Mouse (Mus musculus): ENCODE results near the gene Utp4.
A peak's percentile ranks its signal among the peaks of the same experiment; 100 is the strongest.
"Not testable (repeated sequence)": the region's sequence is repeated elsewhere in the genome, so short reads cannot be mapped to it uniquely, and the experiment has no call there.

The Utp4 gene

DNA sequence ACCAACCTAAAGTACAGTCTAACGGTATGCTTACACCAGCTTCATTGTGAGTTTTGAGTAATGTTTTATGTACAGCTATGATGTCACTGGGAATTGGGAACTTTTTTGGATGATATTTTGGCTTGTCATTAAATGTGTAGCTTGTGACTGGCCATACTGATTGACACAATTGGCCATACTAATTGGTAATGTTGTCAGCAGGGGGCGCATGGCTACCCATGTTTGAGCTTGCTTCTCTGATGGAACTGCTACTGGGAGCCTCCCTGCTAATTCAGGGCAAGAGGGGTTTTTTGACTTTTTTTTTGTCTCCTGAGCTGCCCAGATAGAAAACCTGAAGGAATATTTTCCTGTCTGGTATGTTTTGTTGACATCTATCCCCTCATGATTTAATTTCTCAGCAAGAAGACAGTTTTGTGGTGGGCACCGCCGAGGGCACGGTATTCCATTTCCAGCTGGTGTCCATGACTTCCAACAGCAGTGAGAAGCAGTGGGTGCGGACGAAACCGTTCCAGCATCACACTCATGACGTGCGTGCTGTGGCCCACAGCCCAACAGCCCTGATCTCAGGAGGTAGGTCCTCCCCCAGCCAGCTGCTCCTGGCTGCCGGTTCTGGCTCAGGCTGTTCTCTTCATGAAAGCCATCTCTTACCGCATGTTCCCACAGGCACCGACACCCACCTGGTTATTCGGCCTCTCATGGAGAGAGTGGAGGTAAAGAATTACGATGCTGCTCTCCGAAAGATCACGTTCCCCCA, 12.5 kb downstream of the Utp4 start:
- no peak for DNase-seq (ENCODE audit: low read depth, low spot score)

DNA sequence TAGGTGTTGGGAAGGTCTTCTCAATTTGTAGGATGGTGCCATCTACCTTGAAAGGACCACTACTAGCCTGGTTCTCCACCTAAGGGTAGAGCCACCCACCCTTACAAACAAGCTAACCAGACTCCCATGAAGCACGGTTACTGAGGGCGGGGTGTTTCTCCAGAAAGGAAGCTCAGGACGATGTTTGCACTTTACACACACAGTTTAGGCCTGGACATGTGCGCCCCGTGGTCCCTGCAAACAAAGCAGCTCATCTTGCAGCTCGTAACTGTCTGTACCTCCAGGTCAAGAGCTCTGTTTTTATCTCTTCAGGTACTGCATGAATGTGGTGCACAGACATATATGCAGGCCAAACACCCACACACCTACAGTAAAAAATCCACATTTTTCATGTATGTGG, 13.2 kb downstream of the Utp4 start:
- no peak for DNase-seq (ENCODE audit: low read depth, low spot score)

DNA sequence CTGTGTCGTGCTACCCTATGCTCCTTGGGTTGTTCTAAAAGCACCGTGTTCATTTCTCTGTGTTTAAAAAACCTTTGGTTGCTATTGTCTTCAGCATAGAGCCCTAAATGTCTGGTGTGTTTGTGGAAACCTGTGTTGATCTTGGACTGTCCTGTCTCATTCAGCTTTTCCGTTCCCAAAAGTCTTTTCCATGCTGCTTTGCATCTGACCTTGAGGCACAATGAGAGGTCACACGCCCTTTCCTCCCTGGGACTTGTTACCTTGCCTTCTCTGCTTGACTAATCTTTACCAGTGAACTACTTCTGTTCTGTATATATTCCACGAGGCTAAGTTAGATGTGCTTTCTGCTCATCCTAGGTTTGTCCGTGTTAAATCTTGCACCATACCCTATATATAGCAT, 14.0 kb downstream of the Utp4 start:
- DNase-seq (ENCODE audit: low read depth, low spot score) = no peak

DNA sequence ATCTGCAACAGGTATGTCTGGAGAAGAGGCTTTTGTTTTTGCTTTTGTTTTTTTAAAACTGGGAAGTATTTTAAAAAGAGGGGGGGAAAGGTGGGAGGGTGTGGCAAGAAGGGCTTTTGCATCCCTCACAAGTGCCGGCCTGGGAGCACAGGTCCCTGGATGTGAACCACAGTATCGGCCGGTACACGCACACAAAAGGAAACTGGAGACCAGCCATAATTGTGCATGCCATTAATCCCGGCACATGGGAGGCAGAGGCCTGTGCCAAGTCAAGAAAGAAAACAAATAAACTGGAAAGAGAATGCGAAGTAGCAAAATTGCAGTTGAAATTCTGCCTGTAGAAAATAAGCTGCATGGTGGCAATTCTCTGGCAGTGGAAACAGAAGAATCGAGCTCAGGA, 14.9 kb downstream of the Utp4 start:
- no peak for DNase-seq (ENCODE audit: low read depth, low spot score)

DNA sequence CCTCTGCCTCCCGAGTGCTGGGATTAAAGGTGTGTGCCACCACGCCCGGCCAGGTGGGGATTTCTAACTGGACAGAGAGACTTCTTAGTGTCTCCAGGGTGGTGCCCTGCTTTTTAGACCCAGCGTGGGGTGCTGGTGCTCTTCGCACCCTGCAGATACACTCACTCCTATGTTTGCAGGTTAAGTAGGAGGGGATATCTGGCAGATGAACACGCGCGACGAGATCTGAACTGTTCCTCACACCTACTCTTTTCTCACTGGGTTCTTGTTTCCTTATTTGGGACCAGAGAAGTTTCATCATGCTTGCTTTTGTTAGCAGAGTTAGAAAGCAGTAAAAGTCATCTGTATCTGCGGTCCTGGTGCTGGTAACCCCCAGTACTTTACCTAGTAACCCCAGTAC, 20.2 kb downstream of the Utp4 start:
- no peak for DNase-seq (ENCODE audit: low read depth, low spot score)

DNA sequence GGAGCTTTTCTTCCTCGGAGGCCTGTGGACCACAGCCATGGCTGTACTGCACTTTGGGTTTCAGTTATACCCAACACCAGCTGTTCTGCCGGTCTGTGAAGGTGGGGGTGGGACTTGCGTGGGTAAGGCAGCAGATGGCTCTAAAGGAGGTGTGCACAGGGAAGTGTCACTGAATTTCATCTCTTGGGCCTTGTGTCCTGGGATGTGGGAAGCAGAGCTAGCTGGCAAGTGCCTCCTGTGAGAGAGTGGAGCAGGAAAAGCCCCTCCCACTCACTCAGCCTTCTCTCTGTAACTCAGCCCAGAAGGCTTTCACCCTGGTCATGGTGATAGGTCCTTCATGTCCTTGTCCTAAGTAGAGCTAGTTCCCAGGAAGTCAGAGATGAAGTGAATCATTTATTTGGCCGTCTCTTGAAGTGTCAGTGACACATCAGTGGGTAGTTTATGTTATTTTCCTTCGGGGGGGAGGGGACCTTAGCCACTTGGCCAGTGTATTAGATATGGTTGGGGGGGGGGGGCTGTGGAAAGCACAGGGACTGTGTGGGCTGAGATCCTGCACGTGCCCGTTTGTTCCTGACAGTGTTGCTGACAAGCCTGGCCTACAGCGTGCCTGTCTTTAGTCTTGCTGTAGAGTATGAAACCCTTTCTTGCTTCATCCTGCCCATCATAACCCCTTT, 26.4 kb downstream of the Utp4 start:
- DNase-seq (ENCODE audit: low read depth, low spot score) = no peak

DNA sequence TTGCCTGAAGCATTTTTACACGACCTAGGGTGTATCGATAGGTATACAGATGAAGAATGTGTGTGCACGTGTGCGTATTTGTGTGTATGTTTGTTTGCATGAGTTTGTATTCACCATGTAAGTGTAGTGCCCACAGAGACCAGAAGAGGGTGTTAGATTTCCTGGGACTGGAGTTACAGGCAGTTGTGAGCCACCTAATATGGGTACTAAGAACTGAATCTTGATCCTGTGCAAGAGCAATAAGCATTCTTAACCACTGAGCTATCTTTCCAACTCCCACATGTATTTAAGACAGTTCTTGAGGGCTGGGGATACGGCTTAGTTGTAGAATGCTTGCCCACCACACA, 26.9 kb downstream of the Utp4 start:
- no peak for DNase-seq (ENCODE audit: low read depth, low spot score)

DNA sequence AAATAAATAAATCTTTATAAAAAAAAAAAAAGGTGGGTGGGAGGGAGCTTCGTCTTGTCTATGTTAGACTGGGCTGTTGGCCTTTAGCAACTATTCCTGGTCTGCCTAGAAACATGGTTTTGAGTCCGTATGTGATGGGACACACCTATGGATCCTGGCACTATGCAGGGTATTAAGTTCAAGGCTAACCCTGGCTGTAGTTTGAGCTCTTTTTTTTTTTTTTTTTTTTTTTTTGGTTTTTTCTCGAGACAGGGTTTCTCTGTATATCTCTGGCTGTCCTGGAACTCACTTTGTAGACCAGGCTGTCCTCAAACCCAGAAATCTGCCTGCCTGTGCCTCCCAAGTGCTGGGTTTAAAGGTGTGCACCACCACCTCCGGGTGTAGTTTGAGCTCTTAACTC, 30.6 kb downstream of the Utp4 start:
- no peak for DNase-seq (ENCODE audit: low read depth, low spot score)

DNA sequence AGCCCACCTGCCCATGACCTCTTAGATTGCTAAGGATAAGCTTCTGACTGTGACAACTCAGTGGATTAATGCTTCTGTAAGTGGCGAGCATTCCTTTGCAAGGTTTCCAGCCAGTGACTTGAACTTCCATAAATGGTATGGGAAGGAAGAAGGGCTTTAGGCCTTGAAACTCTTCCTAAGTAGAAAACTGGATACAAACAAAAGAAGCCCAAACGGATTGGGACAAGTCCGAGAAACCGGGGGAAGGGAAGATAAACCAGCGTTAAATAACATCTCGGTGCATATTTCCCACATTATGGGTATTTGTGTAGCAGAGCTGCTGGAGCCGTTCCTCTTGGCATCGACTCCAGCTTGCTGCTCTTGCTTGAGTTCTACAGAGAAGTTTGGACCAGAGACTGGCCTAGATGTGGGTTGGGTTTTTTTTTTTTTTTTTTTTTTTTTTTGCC, 31.5 kb downstream of the Utp4 start:
- DNase-seq (ENCODE audit: low read depth, low spot score) = no peak

DNA sequence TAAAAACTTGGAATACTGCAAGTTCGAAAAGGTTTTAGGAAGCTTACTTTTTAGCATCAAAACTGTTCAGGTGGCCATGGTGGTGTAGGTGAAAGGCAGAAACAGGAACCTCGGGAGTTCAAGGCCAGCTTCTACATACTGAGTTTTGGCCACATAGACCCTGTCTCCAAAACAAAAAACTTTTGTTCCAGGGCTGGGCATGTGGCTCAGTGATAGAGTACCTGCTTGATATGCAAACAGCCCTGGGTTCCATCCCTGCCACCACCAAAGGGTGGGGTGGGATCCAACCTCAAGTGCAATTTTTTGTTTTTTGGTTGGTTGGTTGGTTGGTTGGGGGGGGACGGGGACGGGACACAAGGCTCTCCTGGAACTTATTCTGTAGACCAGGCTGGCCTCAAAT, 32.0 kb downstream of the Utp4 start:
- DNase-seq (ENCODE audit: low read depth, low spot score) = no peak

DNA sequence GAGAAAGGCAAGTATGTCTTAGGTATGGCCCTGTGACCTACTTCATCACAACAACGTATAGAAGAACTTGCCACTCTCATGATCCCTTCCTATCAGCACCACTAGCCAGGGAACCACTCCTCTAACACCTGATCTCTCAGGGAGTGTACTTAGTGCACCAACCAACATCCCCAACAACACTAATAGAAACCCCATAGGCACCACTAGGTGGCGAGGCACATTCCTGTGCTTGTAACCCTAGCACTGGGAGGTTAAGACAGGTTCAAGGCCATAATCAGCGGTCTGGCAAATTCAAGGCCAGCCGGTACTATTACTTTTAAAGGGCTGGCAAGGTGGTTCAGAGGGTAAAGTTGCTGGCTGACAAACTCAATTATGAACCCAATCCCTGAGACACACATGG, 33.8 kb downstream of the Utp4 start:
- DNase-seq (ENCODE audit: low read depth, low spot score) = no peak

DNA sequence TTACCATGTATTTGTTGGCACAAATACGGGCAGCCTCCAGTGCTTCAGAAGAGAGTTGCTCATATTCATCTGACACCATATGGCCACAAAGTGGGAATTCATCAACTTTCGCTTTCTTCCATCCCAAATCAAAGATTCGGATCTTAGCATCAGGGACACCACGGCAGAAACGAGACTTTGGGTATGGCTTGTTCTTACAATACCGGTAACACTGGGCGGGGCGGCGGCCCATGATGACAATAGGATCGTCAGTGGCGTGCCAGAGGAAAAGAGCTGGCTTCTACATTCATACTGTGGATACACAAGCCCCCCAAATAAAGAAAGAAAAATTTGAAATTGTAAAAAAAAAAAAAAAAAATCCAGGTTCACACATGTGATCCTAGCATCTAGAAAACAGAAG, 34.7 kb downstream of the Utp4 start:
- not testable (repeated sequence) for DNase-seq (ENCODE audit: low read depth, low spot score)

DNA sequence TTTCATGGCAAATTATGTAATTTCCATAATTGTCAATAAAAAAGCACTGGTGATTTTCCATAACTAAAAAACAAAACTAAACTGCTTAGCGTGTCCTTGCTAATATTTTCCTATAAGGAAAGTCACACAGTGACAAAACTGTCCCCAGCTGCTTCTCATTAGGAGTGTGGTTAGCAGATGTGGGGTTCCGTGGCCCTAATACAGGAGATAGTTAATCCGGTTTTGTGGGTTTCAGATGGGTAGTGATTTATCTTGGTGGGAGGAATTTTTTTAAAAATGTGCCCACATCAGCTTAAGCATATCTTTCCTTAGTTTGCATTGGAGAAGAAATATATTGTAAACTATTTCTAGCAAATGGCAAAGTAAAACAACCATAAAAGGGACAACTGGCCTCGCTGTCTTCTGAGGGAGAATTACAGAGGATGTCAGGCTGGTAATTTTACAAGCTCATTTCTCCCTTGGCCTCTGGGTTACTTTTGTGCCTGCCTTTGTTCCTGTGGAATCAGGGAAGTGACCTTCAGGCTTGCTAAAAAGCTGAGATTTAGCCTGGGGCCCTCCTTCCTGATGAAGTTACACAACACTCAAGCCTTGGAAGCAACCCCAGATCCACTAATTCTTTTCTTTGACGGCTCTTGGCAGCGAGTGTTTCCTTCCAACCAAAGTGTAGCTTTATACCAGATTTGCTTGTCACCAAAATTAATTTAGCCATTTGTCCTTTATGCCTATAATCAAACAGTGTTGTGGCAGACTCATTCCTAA, 35.9 kb downstream of the Utp4 start:
- DNase-seq (ENCODE audit: low read depth, low spot score) = no peak

DNA sequence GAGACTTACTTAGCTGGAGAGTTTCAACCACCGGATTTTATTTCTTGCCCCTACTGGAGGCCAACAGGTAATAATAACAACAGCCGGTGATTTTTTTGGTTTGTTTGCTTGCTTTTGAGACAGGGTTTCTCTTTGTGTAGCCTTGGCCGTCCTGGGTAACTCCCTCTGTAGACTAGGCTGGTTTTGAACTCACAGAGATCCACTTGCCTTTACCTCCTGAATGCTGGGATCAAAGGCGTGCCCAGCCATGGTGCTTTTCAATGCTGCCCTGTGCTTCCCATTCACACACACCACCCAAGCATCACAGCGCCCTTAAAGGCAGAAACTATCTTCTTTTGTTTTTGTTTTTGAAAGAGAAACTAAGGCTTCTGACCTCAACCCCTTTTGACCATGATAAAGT, 36.5 kb downstream of the Utp4 start:
- DNase-seq (ENCODE audit: low read depth, low spot score) = no peak

DNA sequence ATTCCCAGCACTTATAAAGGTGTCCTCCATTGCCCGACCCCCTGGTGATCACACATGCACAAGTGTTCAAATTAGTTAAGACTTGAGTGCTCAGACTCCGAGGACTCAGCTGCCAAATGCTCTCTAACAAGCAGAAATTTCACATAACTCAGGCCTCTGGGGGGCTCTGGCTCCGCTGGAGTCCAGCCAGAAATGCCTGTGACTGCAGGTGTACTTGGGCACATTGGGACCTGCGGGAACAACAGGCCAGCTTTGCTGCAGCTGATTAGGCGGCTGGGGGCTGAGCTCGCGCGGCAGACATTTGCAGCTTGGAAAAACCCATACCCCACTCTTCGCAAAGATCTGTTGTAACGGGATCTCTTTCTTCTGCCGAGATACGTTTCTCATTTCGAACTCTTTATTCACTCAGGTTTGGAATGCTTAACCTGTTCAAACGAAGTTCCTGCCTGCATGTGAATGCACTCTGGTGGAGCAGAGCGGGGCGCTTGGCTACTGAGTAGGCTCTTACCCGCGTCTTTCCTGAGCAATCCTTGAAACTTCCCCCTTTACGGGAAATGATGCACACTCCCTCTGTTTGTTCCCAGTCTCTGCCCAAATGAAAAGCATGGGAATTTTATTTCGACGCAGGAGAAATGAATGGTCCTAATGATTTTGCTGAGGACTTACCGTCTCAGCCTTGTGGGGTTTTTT, 39.1 kb downstream of the Utp4 start:
- no peak for DNase-seq (ENCODE audit: low read depth, low spot score)

DNA sequence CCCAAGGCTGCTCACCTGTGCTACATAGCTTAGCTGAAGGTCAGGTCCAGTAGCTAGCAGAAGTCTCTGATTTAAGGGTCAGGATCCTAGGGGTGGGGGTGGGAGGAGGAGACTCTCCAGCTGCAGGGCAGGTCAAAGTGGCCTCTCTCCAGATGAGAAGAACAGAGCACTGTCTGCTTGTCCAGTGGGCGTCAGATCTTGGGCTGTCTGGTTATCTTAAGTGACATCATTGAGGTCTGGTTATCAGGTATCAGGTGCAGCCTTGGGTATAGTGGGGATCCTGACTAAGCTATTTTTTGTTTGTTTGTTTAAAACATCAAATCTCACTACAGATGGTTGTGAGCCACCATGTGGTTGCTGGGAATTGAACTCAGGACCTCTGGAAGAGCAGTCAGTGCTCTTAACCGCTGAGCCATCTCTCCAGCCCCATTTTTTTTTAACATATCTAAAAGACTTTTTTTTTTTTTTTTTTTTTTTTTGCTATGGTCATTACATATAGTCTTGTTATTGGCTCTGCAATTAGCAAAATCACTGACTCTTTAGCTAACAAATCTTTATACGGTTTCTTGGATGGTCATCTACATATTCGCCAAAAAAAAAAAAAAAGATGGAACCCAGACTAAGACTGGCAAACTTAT, 40.2 kb downstream of the Utp4 start:
- DNase-seq (ENCODE audit: low read depth, low spot score) = no peak

DNA sequence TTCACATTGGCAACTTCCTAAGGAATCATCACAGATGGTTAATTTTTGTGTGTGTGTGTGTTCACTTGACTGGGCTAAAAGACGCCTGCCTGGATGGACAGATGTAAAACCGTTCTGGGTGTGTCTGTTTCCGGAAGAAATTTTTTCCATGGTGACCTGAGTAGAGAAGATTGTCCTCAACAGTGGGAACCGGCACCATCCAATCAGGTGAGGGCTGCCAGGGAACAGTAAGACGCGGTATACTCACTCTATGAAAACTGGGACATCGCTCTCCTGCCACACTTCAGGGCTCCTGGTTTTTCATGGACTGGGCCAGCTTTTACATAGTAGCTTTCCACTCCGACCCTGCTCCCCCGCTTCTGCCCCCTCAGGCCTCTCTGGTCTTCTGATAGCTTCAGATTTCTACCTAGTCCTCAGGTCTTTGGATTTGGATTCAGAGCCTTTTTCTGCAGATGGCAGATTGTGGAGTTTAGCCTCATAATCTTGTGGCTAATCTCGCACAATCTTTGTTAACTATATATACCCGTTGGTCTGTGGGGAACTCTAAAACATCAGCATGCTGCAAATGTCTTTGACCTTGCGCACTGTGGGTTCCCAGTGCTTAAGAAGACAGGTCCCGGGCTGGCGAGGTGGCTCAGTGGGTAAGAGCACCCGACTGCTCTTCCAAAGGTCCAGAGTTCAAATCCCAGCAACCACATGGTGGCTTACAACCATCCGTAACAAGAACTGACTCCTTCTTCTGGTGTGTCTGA, 41.0 kb downstream of the Utp4 start:
- no peak for DNase-seq (ENCODE audit: low read depth, low spot score)

DNA sequence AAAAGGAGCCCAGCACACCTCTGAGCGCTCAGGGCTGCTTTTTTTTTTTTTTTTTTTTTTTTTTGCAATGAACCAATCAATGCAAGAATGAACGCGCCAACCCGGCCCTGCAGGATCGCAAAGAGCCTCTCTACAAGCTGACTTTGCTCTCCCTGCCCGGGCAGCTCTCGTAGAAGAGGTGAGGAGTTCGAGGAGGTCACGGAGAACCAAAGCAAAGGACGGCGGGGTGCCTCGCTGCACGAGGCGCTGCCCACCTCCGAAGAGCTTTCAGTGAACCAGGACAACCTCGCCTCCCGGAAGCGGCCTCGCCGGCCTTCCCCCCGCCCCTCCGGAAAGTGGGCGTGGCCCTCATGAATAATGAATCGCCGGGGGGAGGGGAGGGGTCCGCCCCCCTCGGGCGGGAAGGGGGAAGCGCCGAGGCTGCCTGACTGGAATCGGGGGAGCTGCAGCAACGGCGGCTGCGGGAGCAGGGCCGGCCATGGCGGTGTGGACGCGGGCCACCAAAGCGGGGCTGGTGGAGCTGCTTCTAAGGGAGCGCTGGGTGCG, 42.0 kb downstream of the Utp4 start, which contains the start of gene Sntb2:
Gene Sntb2 (plus strand): TSS at position 427 of the 546 bp plus-strand sequence.
- peak; percentile 76 for DNase-seq (ENCODE audit: low read depth, low spot score)

DNA sequence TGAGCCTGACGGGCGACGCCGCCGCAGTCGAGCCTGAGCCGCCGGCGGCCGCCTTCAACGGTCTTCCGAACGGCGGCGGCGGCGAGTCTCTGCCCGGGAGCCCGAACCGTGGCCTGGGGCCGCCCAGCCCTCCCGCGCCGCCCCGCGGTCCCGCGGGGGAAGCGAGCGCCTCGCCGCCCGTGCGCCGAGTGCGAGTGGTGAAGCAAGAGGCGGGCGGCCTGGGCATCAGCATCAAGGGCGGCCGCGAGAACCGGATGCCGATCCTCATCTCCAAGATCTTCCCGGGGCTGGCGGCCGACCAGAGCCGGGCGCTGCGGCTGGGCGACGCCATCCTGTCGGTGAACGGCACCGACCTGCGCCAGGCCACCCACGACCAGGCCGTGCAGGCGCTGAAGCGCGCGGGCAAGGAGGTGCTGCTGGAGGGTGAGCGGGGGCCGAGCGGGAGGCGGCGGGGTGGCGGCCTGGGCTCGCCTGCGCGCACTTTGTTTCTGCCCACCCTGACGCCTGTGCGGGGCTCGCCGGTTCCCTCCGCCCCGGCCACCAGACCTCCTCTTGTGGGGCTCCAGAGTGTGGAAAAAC, 42.6 kb downstream of the Utp4 start:
- no peak for DNase-seq (ENCODE audit: low read depth, low spot score)

DNA sequence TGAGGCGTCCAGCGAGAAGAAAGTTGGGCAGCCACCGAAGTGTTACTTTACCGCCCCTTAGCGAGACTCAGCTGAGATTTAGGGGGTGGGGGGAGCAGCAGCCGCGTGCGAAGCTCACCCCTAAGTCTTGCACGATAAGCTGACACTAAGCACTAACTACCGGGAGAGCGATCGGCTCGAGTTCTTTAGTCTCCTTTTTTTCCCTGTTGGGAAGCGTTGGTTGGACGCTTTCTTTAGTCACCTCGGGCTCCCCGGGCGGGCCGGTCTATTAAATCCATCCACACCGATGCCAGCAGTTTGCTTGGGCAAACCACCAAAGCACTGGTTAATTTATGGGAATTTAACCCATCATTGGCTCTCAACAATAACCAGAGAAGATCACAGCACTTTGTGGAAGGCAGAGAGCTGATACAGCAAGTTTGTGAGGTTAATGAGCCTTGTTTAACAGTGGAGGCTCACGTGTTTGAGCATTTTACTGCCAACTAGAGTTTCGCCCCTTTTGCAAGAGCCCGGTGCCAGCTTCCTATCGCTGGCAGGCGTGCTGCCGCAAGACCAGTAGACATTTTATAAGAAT, 43.1 kb downstream of the Utp4 start:
- no peak for DNase-seq (ENCODE audit: low read depth, low spot score)
